Mouse (Mus musculus): ENCODE results near the gene Sowahc. TPM values are rescaled to one million over a fixed set of nuclear protein-coding genes. Genes with fewer than 3 reads are reported as not detected.

Sowahc gene
- total RNA-seq, 1 experiment: 7.9 TPM

DNA sequence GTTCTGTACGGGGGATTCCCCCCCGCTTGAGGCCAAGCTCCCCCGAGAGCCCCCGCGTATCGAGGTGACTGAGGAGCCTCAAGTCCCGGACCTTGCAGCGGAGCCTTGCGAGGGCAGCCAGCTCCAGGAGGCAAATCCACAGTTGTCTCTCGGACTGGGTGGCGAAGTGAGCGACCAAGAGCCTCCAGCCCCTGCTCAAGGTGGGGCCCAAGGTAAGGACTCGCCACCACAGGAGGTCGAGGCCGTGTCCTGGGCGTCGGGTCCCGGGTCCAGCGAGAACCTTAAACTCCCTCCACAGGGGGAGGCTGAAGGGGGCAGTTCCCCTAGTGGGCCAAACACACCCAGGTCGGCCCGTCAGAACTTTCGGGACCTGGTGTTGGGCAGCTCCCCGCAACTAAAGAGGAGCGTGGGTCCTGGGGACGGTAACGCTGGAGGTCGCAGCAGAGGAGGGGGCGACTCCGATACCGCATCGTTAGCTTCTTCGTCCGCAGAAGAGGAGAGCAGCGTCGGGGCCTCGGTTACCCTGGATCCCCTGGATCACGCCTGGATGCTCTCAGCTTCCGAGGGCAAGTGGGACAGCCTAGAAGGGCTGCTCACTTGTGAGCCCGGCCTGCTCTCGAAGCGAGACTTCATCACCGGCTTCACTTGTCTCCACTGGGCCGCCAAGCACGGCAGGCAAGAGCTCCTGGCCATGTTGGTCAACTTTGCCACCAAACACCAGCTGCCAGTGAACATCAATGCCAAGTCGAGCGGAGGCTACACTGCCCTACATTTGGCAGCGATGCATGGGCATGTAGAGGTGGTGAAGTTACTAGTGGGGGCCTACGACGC is 733 bp downstream of the Sowahc start:
- DNase-seq (ENCODE audit: low read depth, low spot score): no peak
- TF ChIP-seq MAFK (IDR thresholded peaks at IDR 0.05; ENCODE audit: insufficient read depth, low read depth, low read length) (no peak), ZNF384 (IDR thresholded peaks at IDR 0.05; ENCODE audit: low read depth, low read length) (no peak), ZC3H11A (IDR thresholded peaks at IDR 0.05; ENCODE audit: borderline replicate concordance, low read depth, low read length) (no peak), CHD2 (IDR thresholded peaks at IDR 0.05; ENCODE audit: low read depth, low read length) (no peak), HCFC1 (IDR thresholded peaks at IDR 0.05; ENCODE audit: borderline replicate concordance, insufficient read depth, low read length) (no peak)
- H3K36me3 ChIP-seq (ENCODE audit: control insufficient read depth, insufficient read depth, low read length, poor library complexity, severe bottlenecking): no peaks in the 10 kb centered on the region
- peak overlapping the region; percentile 95 to 99 for H3K4me3 ChIP-seq (ENCODE audit: insufficient read depth in 1 of 2, low read depth in 1 of 2, low read length in 2 of 2, poor library complexity in 1 of 2, severe bottlenecking in 1 of 2)
- in situ Hi-C loops (cut with MboI; ENCODE audit: low sequenced_read_pairs in 2 of 2, unreplicated experiment in 2 of 2): no loop called here
- H3K9ac ChIP-seq (ENCODE audit: insufficient read depth, low read depth, low read length, poor library complexity, severe bottlenecking): peak overlapping the region; percentile 96
- no peak overlapping the region for H3K27ac ChIP-seq (ENCODE audit: insufficient read depth, low read depth, low read length, poor library complexity, severe bottlenecking)
- peaks cover 0 to 3% of the 10 kb centered on the region in 2 experiments; a peak in 1 of 4 replicates for H3K4me1 ChIP-seq (ENCODE audit: control insufficient read depth in 2 of 2, insufficient read depth in 2 of 2, low read length in 2 of 2, poor library complexity in 1 of 2)
- no peaks in the 10 kb centered on the region for H3K9me3 ChIP-seq (ENCODE audit: control insufficient read depth, insufficient read depth, low read depth, low read length)

DNA sequence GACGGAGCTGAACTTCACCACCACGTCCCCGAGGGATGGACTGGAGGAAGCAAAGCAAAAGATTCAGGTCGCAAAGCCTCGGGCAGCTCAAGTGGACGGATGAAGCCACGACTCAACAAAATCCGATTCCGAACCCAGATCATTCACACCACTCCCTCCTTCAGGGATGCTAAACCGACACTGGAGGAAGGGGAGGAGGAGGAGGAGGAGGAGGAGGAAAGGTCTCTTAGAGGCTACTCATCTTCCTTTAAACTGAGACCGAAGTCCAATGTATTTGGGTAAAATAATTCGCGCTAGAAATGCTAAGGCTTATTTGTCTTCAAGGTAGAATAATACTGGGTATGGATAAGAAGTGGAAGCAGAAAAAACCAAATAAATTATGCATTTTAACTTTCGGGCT is 1.5 kb downstream of the Sowahc start:
- Histone ChIP-seq H3K9ac (ENCODE audit: insufficient read depth, low read depth, low read length, poor library complexity, severe bottlenecking) (no peak overlapping the region), H3K27ac (ENCODE audit: insufficient read depth, low read depth, low read length, poor library complexity, severe bottlenecking) (no peak overlapping the region), H3K9me3 (ENCODE audit: control insufficient read depth, insufficient read depth, low read depth, low read length) (no peaks in the 10 kb centered on the region), H3K4me3 (ENCODE audit: insufficient read depth in 1 of 2, low read depth in 1 of 2, low read length in 2 of 2, poor library complexity in 1 of 2, severe bottlenecking in 1 of 2) (peak overlapping the region; percentile 95 to 99; a peak in 3 of 4 replicates), H3K4me1 (ENCODE audit: control insufficient read depth in 2 of 2, insufficient read depth in 2 of 2, low read length in 2 of 2, poor library complexity in 1 of 2) (peaks cover 0 to 3% of the 10 kb centered on the region in 2 experiments; a peak in 1 of 4 replicates), H3K36me3 (ENCODE audit: control insufficient read depth, insufficient read depth, low read length, poor library complexity, severe bottlenecking) (no peaks in the 10 kb centered on the region)
- DNase-seq (ENCODE audit: low read depth, low spot score): no peak
- no peak for TF ChIP-seq ZC3H11A (IDR thresholded peaks at IDR 0.05; ENCODE audit: borderline replicate concordance, low read depth, low read length)
- no peak for TF ChIP-seq HCFC1 (IDR thresholded peaks at IDR 0.05; ENCODE audit: borderline replicate concordance, insufficient read depth, low read length)
- no peak for TF ChIP-seq ZNF384 (IDR thresholded peaks at IDR 0.05; ENCODE audit: low read depth, low read length)
- no peak for TF ChIP-seq MAFK (IDR thresholded peaks at IDR 0.05; ENCODE audit: insufficient read depth, low read depth, low read length)
- TF ChIP-seq CHD2 (IDR thresholded peaks at IDR 0.05; ENCODE audit: low read depth, low read length): no peak
- in situ Hi-C loops (cut with MboI; ENCODE audit: low sequenced_read_pairs in 2 of 2, unreplicated experiment in 2 of 2): no loop called here

- no peak overlapping the region for H3K9ac ChIP-seq (ENCODE audit: insufficient read depth, low read depth, low read length, poor library complexity, severe bottlenecking)
- H3K4me3 ChIP-seq (ENCODE audit: insufficient read depth in 1 of 2, low read depth in 1 of 2, low read length in 2 of 2, poor library complexity in 1 of 2, severe bottlenecking in 1 of 2): no peak overlapping the region
- H3K27ac ChIP-seq (ENCODE audit: insufficient read depth, low read depth, low read length, poor library complexity, severe bottlenecking): no peak overlapping the region
- no peak for TF ChIP-seq CHD2 (IDR thresholded peaks at IDR 0.05; ENCODE audit: low read depth, low read length)
- no peak for TF ChIP-seq ZNF384 (IDR thresholded peaks at IDR 0.05; ENCODE audit: low read depth, low read length)
- TF ChIP-seq MAFK (IDR thresholded peaks at IDR 0.05; ENCODE audit: insufficient read depth, low read depth, low read length): no peak
- no peak for TF ChIP-seq HCFC1 (IDR thresholded peaks at IDR 0.05; ENCODE audit: borderline replicate concordance, insufficient read depth, low read length)
- no peak for TF ChIP-seq ZC3H11A (IDR thresholded peaks at IDR 0.05; ENCODE audit: borderline replicate concordance, low read depth, low read length)
- H3K36me3 ChIP-seq (ENCODE audit: control insufficient read depth, insufficient read depth, low read length, poor library complexity, severe bottlenecking): no peaks in the 10 kb centered on the region
- H3K4me1 ChIP-seq (ENCODE audit: control insufficient read depth in 2 of 2, insufficient read depth in 2 of 2, low read length in 2 of 2, poor library complexity in 1 of 2): peaks cover 0 to 3% of the 10 kb centered on the region in 2 experiments; a peak in 1 of 4 replicates
- in situ Hi-C loops (cut with MboI; ENCODE audit: low sequenced_read_pairs in 2 of 2, unreplicated experiment in 2 of 2): no loop called here
- no peak for DNase-seq (ENCODE audit: low read depth, low spot score)
- no peaks in the 10 kb centered on the region for H3K9me3 ChIP-seq (ENCODE audit: control insufficient read depth, insufficient read depth, low read depth, low read length)
These were observed 2.1 kb downstream of the Sowahc start for GRCm38 (mm10) chr10:59223890-59224289.

GRCm38 (mm10) chr10:59225137-59225536 is 3.4 kb downstream of the Sowahc start:
- H3K4me3 ChIP-seq (ENCODE audit: insufficient read depth in 1 of 2, low read depth in 1 of 2, low read length in 2 of 2, poor library complexity in 1 of 2, severe bottlenecking in 1 of 2): no peak overlapping the region
- H3K36me3 ChIP-seq (ENCODE audit: control insufficient read depth, insufficient read depth, low read length, poor library complexity, severe bottlenecking): no peaks in the 10 kb centered on the region
- peaks cover 0 to 3% of the 10 kb centered on the region in 2 experiments; a peak in 1 of 4 replicates for H3K4me1 ChIP-seq (ENCODE audit: control insufficient read depth in 2 of 2, insufficient read depth in 2 of 2, low read length in 2 of 2, poor library complexity in 1 of 2)
- in situ Hi-C loops (cut with MboI; ENCODE audit: low sequenced_read_pairs in 2 of 2, unreplicated experiment in 2 of 2): no loop called here
- no peak overlapping the region for H3K27ac ChIP-seq (ENCODE audit: insufficient read depth, low read depth, low read length, poor library complexity, severe bottlenecking)
- no peak for TF ChIP-seq CHD2 (IDR thresholded peaks at IDR 0.05; ENCODE audit: low read depth, low read length)
- no peak for TF ChIP-seq ZC3H11A (IDR thresholded peaks at IDR 0.05; ENCODE audit: borderline replicate concordance, low read depth, low read length)
- no peak for TF ChIP-seq HCFC1 (IDR thresholded peaks at IDR 0.05; ENCODE audit: borderline replicate concordance, insufficient read depth, low read length)
- no peak overlapping the region for H3K9ac ChIP-seq (ENCODE audit: insufficient read depth, low read depth, low read length, poor library complexity, severe bottlenecking)
- no peaks in the 10 kb centered on the region for H3K9me3 ChIP-seq (ENCODE audit: control insufficient read depth, insufficient read depth, low read depth, low read length)
- DNase-seq (ENCODE audit: low read depth, low spot score): no peak

Measured in ES-E14 (cell line).